Mouse (Mus musculus) bone marrow macrophage, adult 2 months (primary cell): ENCODE data around the gene Cacng2.

ENCODE experiments used
- CTCF ChIP-seq: IDR thresholded peaks from 2 replicates; pipeline ENCODE4 v1.5.1; 2012; ENCODE audit warnings: low read depth, mild to moderate bottlenecking, low read length, moderate library complexity
- POLR2A ChIP-seq: IDR thresholded peaks from 2 replicates; pipeline ENCODE4 v1.6.1; 2012; ENCODE audit warnings: mild to moderate bottlenecking, low read depth, low read length, borderline replicate concordance

- TF ChIP-seq CTCF (no peak), POLR2A (no peak)
Observed at GRCm38 (mm10) chr15:77970470-77971292, 149.1 kb downstream of the Cacng2 start, which contains the start of gene Eif3d.
